Comparison of ENCODE assay signal across 20 mouse cellular contexts in genomic region chr13:60000618-60001347, GRCm38 (mm10).
DNase-seq lines count a peak whose midpoint lies in the region; ATAC-seq and TF ChIP-seq lines count a peak whose summit lies in the region.
"Had no signal": no experiment of that assay in that cellular context is flagged by ENCODE, and none has a peak within 500 bp of the region (broad histone marks: within the 10 kb centered on the region; RNA-seq: fewer than 3 reads in every experiment).

No protein-coding gene starts in this region.

- H3K4me1 ChIP-seq in lung, embryonic 14.5 days (ENCODE audit: insufficient read depth) = no peaks in the 10 kb centered on the region
- peaks cover 35% of the 10 kb centered on the region for H3K4me1 ChIP-seq in forebrain, embryonic 10.5 days
- H3K4me1 ChIP-seq in limb, embryonic 10.5 days = peaks cover 50% of the 10 kb centered on the region
- H3K4me1 ChIP-seq: heart, embryonic 12.5 days; liver, embryonic 12.5 days had no signal

- no peak overlapping the region for H3K4me2 ChIP-seq in lung, embryonic 14.5 days
- H3K4me2 ChIP-seq: embryonic facial prominence, embryonic 12.5 days; heart, embryonic 12.5 days; liver, embryonic 12.5 days had no signal

- no peak overlapping the region for H3K27ac ChIP-seq in lung, embryonic 14.5 days (ENCODE audit: low read depth)
- H3K27ac ChIP-seq in forebrain, embryonic 10.5 days = peak overlapping the region; percentile 82
- peak overlapping the region; percentile 11 for H3K27ac ChIP-seq in limb, embryonic 10.5 days
- H3K27ac ChIP-seq: embryonic facial prominence, embryonic 12.5 days; liver, embryonic 12.5 days; stomach, postnatal 0 days had no signal

- no peak for ATAC-seq in lung, embryonic 14.5 days (ENCODE audit: insufficient read depth)
- no peak for ATAC-seq in megakaryocyte, adult 5-6 weeks (ENCODE audit: poor library complexity, severe bottlenecking)
- ATAC-seq: hindbrain, embryonic 16.5 days; liver, embryonic 12.5 days had no signal

- H3K9ac ChIP-seq in lung, embryonic 14.5 days = no peak overlapping the region
- H3K9ac ChIP-seq: embryonic facial prominence, embryonic 12.5 days; heart, embryonic 12.5 days; liver, embryonic 12.5 days had no signal

- WGBS in lung, embryonic 14.5 days = 43% methylated on average over 8 of the region's 8 CpGs
- WGBS in forebrain, embryonic 10.5 days = 44% methylated on average over 8 of the region's 8 CpGs
- 32% methylated on average over 8 of the region's 8 CpGs for WGBS in limb, embryonic 10.5 days

- peak; percentile 36 for DNase-seq in lung, embryonic 14.5 days
- no peak for DNase-seq in lung, adult 18-20 months
- peak; percentile 7 for DNase-seq in brain, adult 2 months (ENCODE audit: low read depth, low spot score)
- DNase-seq in forebrain, embryonic 10.5 days (ENCODE audit: extremely low spot score, low spot score) = no peak
- no peak for DNase-seq in limb, embryonic 10.5 days (ENCODE audit: low spot score)
- no peak for DNase-seq in urinary bladder, postnatal 36 days (ENCODE audit: low spot score in 2 of 2)
- no peak for DNase-seq in kidney, adult 11 months
- DNase-seq: cerebellum, adult 11-12 months; cerebellum, postnatal 25 days; heart, postnatal 36 days; kidney, adult 8-10 months; kidney, postnatal 36 days; lung, postnatal 10 days; thymus, postnatal 14 days had no signal

- no peak for TF ChIP-seq CTCF in lung, embryonic 14.5 days (IDR thresholded peaks at IDR 0.05; ENCODE audit: low read depth)

- no peaks in the 10 kb centered on the region for H3K27me3 ChIP-seq in lung, embryonic 14.5 days (ENCODE audit: insufficient read depth, low read length)
- H3K27me3 ChIP-seq in forebrain, embryonic 10.5 days (ENCODE audit: poor library complexity, severe bottlenecking) = no peaks in the 10 kb centered on the region
- H3K27me3 ChIP-seq in limb, embryonic 10.5 days (ENCODE audit: low read depth, poor library complexity, severe bottlenecking) = no peaks in the 10 kb centered on the region
- H3K27me3 ChIP-seq: embryonic facial prominence, embryonic 12.5 days; heart, embryonic 12.5 days; liver, embryonic 12.5 days had no signal

- no peaks in the 10 kb centered on the region for H3K36me3 ChIP-seq in lung, embryonic 14.5 days (ENCODE audit: insufficient read depth)
- H3K36me3 ChIP-seq in forebrain, embryonic 10.5 days (replicated peaks) = no peaks in the 10 kb centered on the region
- H3K36me3 ChIP-seq in limb, embryonic 10.5 days = no peaks in the 10 kb centered on the region
- H3K36me3 ChIP-seq: embryonic facial prominence, embryonic 12.5 days; heart, embryonic 12.5 days; liver, embryonic 12.5 days had no signal

- no peak overlapping the region for H3K4me3 ChIP-seq in lung, embryonic 14.5 days (ENCODE audit: low read depth, low read length)
- no peak overlapping the region for H3K4me3 ChIP-seq in forebrain, embryonic 10.5 days
- no peak overlapping the region for H3K4me3 ChIP-seq in limb, embryonic 10.5 days
- H3K4me3 ChIP-seq: embryonic facial prominence, embryonic 12.5 days; heart, embryonic 12.5 days; liver, embryonic 12.5 days had no signal

- no peaks in the 10 kb centered on the region for H3K9me3 ChIP-seq in lung, embryonic 14.5 days (ENCODE audit: low read depth, low read length)
- peaks cover 5% of the 10 kb centered on the region; the same call in 1 of the 2 replicates for H3K9me3 ChIP-seq in forebrain, embryonic 10.5 days
- H3K9me3 ChIP-seq in limb, embryonic 10.5 days (replicated peaks) = no peaks in the 10 kb centered on the region
- H3K9me3 ChIP-seq: heart, embryonic 12.5 days; liver, embryonic 12.5 days had no signal

Comparison
In these comparisons a context has a peak if more than half of its experiments do, and no peak if none do; other contexts are left out.
1. DNase-seq: peak in lung, embryonic 14.5 days (single experiment) and brain, adult 2 months (single experiment); none in lung, adult 18-20 months (0 of 2), forebrain, embryonic 10.5 days (single experiment), limb, embryonic 10.5 days (single experiment), urinary bladder, postnatal 36 days (0 of 2) and kidney, adult 11 months (single experiment).